Mouse (Mus musculus): ENCODE results near the gene Gng3. TPM values are rescaled to one million over a fixed set of nuclear protein-coding genes. Genes with fewer than 3 reads are reported as not detected.

The Gng3 gene
- polyA plus RNA-seq, 1 experiment from 2014 or later = 0.52 TPM

GRCm38 (mm10) chr19:8802130-8802821, 36.7 kb downstream of the Gng3 start, which contains the start of gene Zbtb3:
Gene Zbtb3 (plus strand): TSS chr19:8802555.
- Histone ChIP-seq H3K36me3 (peaks cover 17% of the 10 kb centered on the region), H3K4me3 (replicated peaks) (peak within 1 kb of the TSS; percentile 68), H3K4me1 (replicated peaks) (peaks cover 48% of the 10 kb centered on the region), H3K27ac (peak within 1 kb of the TSS; percentile 80), H3K9ac (peak within 1 kb of the TSS; percentile 69), H3K9me3 (replicated peaks) (no peaks in the 10 kb centered on the region), H3K4me2 (peak within 1 kb of the TSS; percentile 78), H3K27me3 (no peaks in the 10 kb centered on the region)
- ATAC-seq (ENCODE audit: low read depth) (peak; percentile 95), DNase-seq (peak; percentile 97)
- under 1% methylated on average over 30 of the region's 30 CpGs for WGBS (ENCODE audit: insufficient replicate concordance)

DNA sequence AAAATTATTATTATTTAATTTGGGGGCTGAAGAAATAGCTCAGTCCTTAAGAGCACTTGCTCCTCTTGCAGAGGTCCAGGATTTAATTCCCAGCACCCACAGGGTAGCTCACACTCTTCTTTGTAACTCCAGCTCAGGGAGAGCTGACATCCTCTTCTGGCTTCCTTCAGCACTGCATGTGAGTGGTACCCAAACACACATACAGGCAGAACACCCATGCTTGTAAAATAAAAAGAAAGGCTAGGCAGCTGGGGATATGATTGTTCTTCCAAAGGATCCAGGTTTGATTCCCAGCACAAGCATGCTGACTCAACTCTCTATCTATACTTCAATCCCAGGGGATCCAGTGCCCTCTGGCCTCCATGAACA, 40.1 kb downstream of the Gng3 start:
- DNase-seq = no peak
- Histone ChIP-seq H3K36me3 (peaks cover 20% of the 10 kb centered on the region), H3K9ac (no peak overlapping the region; the same call in 1 of the 2 replicates), H3K27ac (no peak overlapping the region), H3K4me1 (replicated peaks) (peaks cover 50% of the 10 kb centered on the region), H3K9me3 (replicated peaks) (no peaks in the 10 kb centered on the region), H3K27me3 (no peaks in the 10 kb centered on the region), H3K4me3 (replicated peaks) (peak overlapping the region; percentile 73), H3K4me2 (peak overlapping the region; percentile 79)
- no peak for ATAC-seq (ENCODE audit: low read depth)

GRCm38 (mm10) chr19:8798264-8798946, 40.6 kb downstream of the Gng3 start, which contains the start of gene Polr2g:
Gene Polr2g (minus strand): TSS chr19:8798577.
- Histone ChIP-seq H3K9ac (peak within 1 kb of the TSS; percentile 79), H3K4me1 (replicated peaks) (peaks cover 45% of the 10 kb centered on the region), H3K9me3 (replicated peaks) (no peaks in the 10 kb centered on the region), H3K4me3 (replicated peaks) (peak within 1 kb of the TSS; percentile 73), H3K4me2 (peak within 1 kb of the TSS; percentile 79), H3K27me3 (no peaks in the 10 kb centered on the region), H3K27ac (peak within 1 kb of the TSS; percentile 60), H3K36me3 (peaks cover 25% of the 10 kb centered on the region)
- peak; percentile 79 for DNase-seq
- ATAC-seq (ENCODE audit: low read depth) = peak; percentile 60
- WGBS (ENCODE audit: insufficient replicate concordance) = 1% methylated on average over 25 of the region's 25 CpGs

DNA sequence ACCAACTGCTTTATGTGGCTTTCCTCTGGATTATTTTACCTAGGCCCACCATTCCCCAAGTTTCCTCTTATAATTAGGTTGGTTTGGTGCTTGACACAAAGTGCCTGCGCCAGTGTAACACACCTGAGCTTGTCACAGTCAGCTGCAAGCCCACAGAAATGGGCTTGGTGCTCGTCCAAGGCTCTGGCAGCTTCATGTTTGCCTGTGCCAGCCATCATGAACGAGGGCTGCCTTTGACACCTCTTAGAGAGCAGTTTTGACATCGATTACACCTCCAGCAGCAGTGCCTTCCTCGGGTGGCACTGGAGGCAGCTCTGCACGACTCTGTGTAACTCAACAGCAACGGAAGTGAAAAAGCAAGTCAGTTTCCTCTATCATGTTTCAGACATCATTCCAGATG, 48.8 kb downstream of the Gng3 start:
- Histone ChIP-seq H3K4me3 (replicated peaks) (no peak overlapping the region), H3K9ac (no peak overlapping the region), H3K27ac (no peak overlapping the region), H3K36me3 (peaks cover 35% of the 10 kb centered on the region), H3K4me1 (replicated peaks) (peaks cover 14% of the 10 kb centered on the region), H3K9me3 (replicated peaks) (no peaks in the 10 kb centered on the region), H3K27me3 (no peaks in the 10 kb centered on the region), H3K4me2 (no peak overlapping the region)
- no peak for DNase-seq
- WGBS (ENCODE audit: insufficient replicate concordance) = 64% methylated on average over 7 of the region's 7 CpGs
- no peak for ATAC-seq (ENCODE audit: low read depth)

- H3K36me3 ChIP-seq = peaks cover 25% of the 10 kb centered on the region
- peak overlapping the region; percentile 19; the same call in 1 of the 2 replicates for H3K27ac ChIP-seq
- H3K9me3 ChIP-seq (replicated peaks) = no peaks in the 10 kb centered on the region
- DNase-seq (no peak), ATAC-seq (ENCODE audit: low read depth) (no peak)
- H3K4me1 ChIP-seq (replicated peaks) = peaks cover 22% of the 10 kb centered on the region
- no peak overlapping the region for H3K4me3 ChIP-seq (replicated peaks)
- no peaks in the 10 kb centered on the region for H3K27me3 ChIP-seq
- no peak overlapping the region; the same call in 1 of the 2 replicates for H3K9ac ChIP-seq
- WGBS (ENCODE audit: insufficient replicate concordance) = 62% methylated on average over 1 of the region's 1 CpGs
- no peak overlapping the region for H3K4me2 ChIP-seq
Measured at GRCm38 (mm10) chr19:8789171-8789570, 49.8 kb downstream of the Gng3 start.

GRCm38 (mm10) chr19:8788521-8788920, 50.5 kb downstream of the Gng3 start:
- Histone ChIP-seq H3K4me2 (no peak overlapping the region), H3K9me3 (replicated peaks) (no peaks in the 10 kb centered on the region), H3K9ac (no peak overlapping the region), H3K4me3 (replicated peaks) (no peak overlapping the region), H3K27me3 (no peaks in the 10 kb centered on the region), H3K36me3 (peaks cover 23% of the 10 kb centered on the region), H3K4me1 (replicated peaks) (peaks cover 22% of the 10 kb centered on the region), H3K27ac (no peak overlapping the region)
- WGBS (ENCODE audit: insufficient replicate concordance) = 56% methylated on average over 3 of the region's 3 CpGs
- ATAC-seq (ENCODE audit: low read depth) (no peak), DNase-seq (no peak)

Small RNA genes lying within 50 kb of the gene (microRNA-seq; reads per million reads assigned to microRNA genes)
- gene Mir5136 = not detected

Other genes with a start within 250 kb of the Gng3 start
- gene Slc22a8, start 247.9 kb downstream of the Gng3 start, polyA plus RNA-seq (2015; fragmentation: Nextera tagmentation; extraction: Ambion mirVana) = 1.3 and 1.6 TPM in 2 replicates
- not detected in 2 replicates for gene Slc22a6, start 221.2 kb downstream of the Gng3 start, polyA plus RNA-seq (2015; fragmentation: Nextera tagmentation; extraction: Ambion mirVana)
- gene Chrm1, start 175.4 kb downstream of the Gng3 start, polyA plus RNA-seq (2015; fragmentation: Nextera tagmentation; extraction: Ambion mirVana) = not detected in 2 replicates
- gene Slc3a2, start 115.8 kb downstream of the Gng3 start, polyA plus RNA-seq (2015; fragmentation: Nextera tagmentation; extraction: Ambion mirVana) = 118 and 128 TPM in 2 replicates
- 80.8 and 81.6 TPM in 2 replicates for gene Wdr74, start 103.4 kb downstream of the Gng3 start, polyA plus RNA-seq (2015; fragmentation: Nextera tagmentation; extraction: Ambion mirVana)
- gene 1700092M07Rik, start 98.5 kb downstream of the Gng3 start, polyA plus RNA-seq (2015; fragmentation: Nextera tagmentation; extraction: Ambion mirVana) = 0.81 and 1.3 TPM in 2 replicates
- 48.2 and 51.9 TPM in 2 replicates for gene Stx5a, start 97.8 kb downstream of the Gng3 start, polyA plus RNA-seq (2015; fragmentation: Nextera tagmentation; extraction: Ambion mirVana)
- gene Nxf1, start 82.1 kb downstream of the Gng3 start, polyA plus RNA-seq (2015; fragmentation: Nextera tagmentation; extraction: Ambion mirVana) = 93.3 and 104 TPM in 2 replicates
- gene Tmem223, start 68.2 kb downstream of the Gng3 start, polyA plus RNA-seq (2015; fragmentation: Nextera tagmentation; extraction: Ambion mirVana) = 66.1 and 74.2 TPM in 2 replicates
- gene Tmem179b, start 64.7 kb downstream of the Gng3 start, polyA plus RNA-seq (2015; fragmentation: Nextera tagmentation; extraction: Ambion mirVana) = 93.6 and 97.1 TPM in 2 replicates
- gene Taf6l, start 52.8 kb downstream of the Gng3 start, polyA plus RNA-seq (2015; fragmentation: Nextera tagmentation; extraction: Ambion mirVana) = 16.6 and 17.2 TPM in 2 replicates
- 105 and 110 TPM in 2 replicates for gene Polr2g, start 40.6 kb downstream of the Gng3 start, polyA plus RNA-seq (2015; fragmentation: Nextera tagmentation; extraction: Ambion mirVana)
- gene Zbtb3, start 36.6 kb downstream of the Gng3 start, polyA plus RNA-seq (2015; fragmentation: Nextera tagmentation; extraction: Ambion mirVana) = 1.5 TPM in 2 replicates
- 25.1 and 27.4 TPM in 2 replicates for gene Ttc9c, start 19.9 kb downstream of the Gng3 start, polyA plus RNA-seq (2015; fragmentation: Nextera tagmentation; extraction: Ambion mirVana)
- 2.8 and 3.0 TPM in 2 replicates for gene Hnrnpul2, start 19.2 kb downstream of the Gng3 start, polyA plus RNA-seq (2015; fragmentation: Nextera tagmentation; extraction: Ambion mirVana)
- not detected in 2 replicates for gene AC129217.1, start 9.4 kb downstream of the Gng3 start, polyA plus RNA-seq (2015; fragmentation: Nextera tagmentation; extraction: Ambion mirVana)
- gene Bscl2, start 1.7 kb downstream of the Gng3 start, polyA plus RNA-seq (2015; fragmentation: Nextera tagmentation; extraction: Ambion mirVana) = 33.8 and 37.2 TPM in 2 replicates
- gene Lrrn4cl, start 11.6 kb upstream of the Gng3 start, polyA plus RNA-seq (2015; fragmentation: Nextera tagmentation; extraction: Ambion mirVana) = 0.05 and 0.18 TPM in 2 replicates
- gene Ubxn1, start 32.3 kb upstream of the Gng3 start, polyA plus RNA-seq (2015; fragmentation: Nextera tagmentation; extraction: Ambion mirVana) = 112 and 125 TPM in 2 replicates
- 37.8 and 38.5 TPM in 2 replicates for gene Uqcc3, start 41.7 kb upstream of the Gng3 start, polyA plus RNA-seq (2015; fragmentation: Nextera tagmentation; extraction: Ambion mirVana)
- gene Lbhd1, start 44.5 kb upstream of the Gng3 start, polyA plus RNA-seq (2015; fragmentation: Nextera tagmentation; extraction: Ambion mirVana) = 81.2 and 113 TPM in 2 replicates
- not detected in 2 replicates for gene Gm49403, start 44.7 kb upstream of the Gng3 start, polyA plus RNA-seq (2015; fragmentation: Nextera tagmentation; extraction: Ambion mirVana)
- gene 1810009A15Rik, start 49.7 kb upstream of the Gng3 start, polyA plus RNA-seq (2015; fragmentation: Nextera tagmentation; extraction: Ambion mirVana) = 89.5 and 92.3 TPM in 2 replicates
- not detected in 2 replicates for gene Gm49416, start 49.7 kb upstream of the Gng3 start, polyA plus RNA-seq (2015; fragmentation: Nextera tagmentation; extraction: Ambion mirVana)
- gene Ints5, start 53.8 kb upstream of the Gng3 start, polyA plus RNA-seq (2015; fragmentation: Nextera tagmentation; extraction: Ambion mirVana) = 26.1 and 26.5 TPM in 2 replicates
- 41.4 and 52.7 TPM in 2 replicates for gene Ganab, start 58.9 kb upstream of the Gng3 start, polyA plus RNA-seq (2015; fragmentation: Nextera tagmentation; extraction: Ambion mirVana)
- gene B3gat3, start 81.2 kb upstream of the Gng3 start, polyA plus RNA-seq (2015; fragmentation: Nextera tagmentation; extraction: Ambion mirVana) = 20.1 and 22.8 TPM in 2 replicates
- gene Rom1, start 90.2 kb upstream of the Gng3 start, polyA plus RNA-seq (2015; fragmentation: Nextera tagmentation; extraction: Ambion mirVana) = 2.7 and 2.8 TPM in 2 replicates
- gene Eml3, start 90.4 kb upstream of the Gng3 start, polyA plus RNA-seq (2015; fragmentation: Nextera tagmentation; extraction: Ambion mirVana) = 14.4 and 15.2 TPM in 2 replicates
- 99.5 and 114 TPM in 2 replicates for gene Mta2, start 102.7 kb upstream of the Gng3 start, polyA plus RNA-seq (2015; fragmentation: Nextera tagmentation; extraction: Ambion mirVana)
- gene Tut1, start 114.7 kb upstream of the Gng3 start, polyA plus RNA-seq (2015; fragmentation: Nextera tagmentation; extraction: Ambion mirVana) = 18.7 and 20.2 TPM in 2 replicates
- 298 and 320 TPM in 2 replicates for gene Eef1g, start 127.8 kb upstream of the Gng3 start, polyA plus RNA-seq (2015; fragmentation: Nextera tagmentation; extraction: Ambion mirVana)
- 1.4 and 1.6 TPM in 2 replicates for gene Ahnak, start 150.1 kb upstream of the Gng3 start, polyA plus RNA-seq (2015; fragmentation: Nextera tagmentation; extraction: Ambion mirVana)
- not detected in 2 replicates for gene Scgb1a1, start 248.8 kb upstream of the Gng3 start, polyA plus RNA-seq (2015; fragmentation: Nextera tagmentation; extraction: Ambion mirVana)